Mouse (Mus musculus): ENCODE data around the gene Kcnn4.
A peak's percentile ranks its signal among the peaks of the same experiment; 100 is the strongest.
"Not testable (repeated sequence)": the region's sequence is repeated elsewhere in the genome, so short reads cannot be mapped to it uniquely, and the experiment has no call there.

Gene Kcnn4

GRCm38 (mm10) chr7:24391687-24392086, 21.6 kb downstream of the Kcnn4 start:
- DNase-seq (ENCODE audit: low spot score in 2 of 2) = no peak

GRCm38 (mm10) chr7:24394054-24394453, 24.0 kb downstream of the Kcnn4 start:
- DNase-seq (ENCODE audit: low spot score in 2 of 2) = no peak

- DNase-seq (ENCODE audit: low spot score in 2 of 2) = no peak
These were observed 24.6 kb downstream of the Kcnn4 start for GRCm38 (mm10) chr7:24394475-24395161.

- no peak for DNase-seq (ENCODE audit: low spot score in 2 of 2)
These were observed 26.8 kb downstream of the Kcnn4 start for GRCm38 (mm10) chr7:24396832-24397231.

GRCm38 (mm10) chr7:24398364-24398913, 28.4 kb downstream of the Kcnn4 start:
- no peak for DNase-seq (ENCODE audit: low spot score in 2 of 2)

- peak; percentile 94 to 97 for DNase-seq (ENCODE audit: low spot score in 2 of 2)
These were observed 29.4 kb downstream of the Kcnn4 start, which contains the start of gene Smg9 for GRCm38 (mm10) chr7:24399256-24400081. TSS of gene Smg9 (plus strand) at chr7:24399619.

GRCm38 (mm10) chr7:24400082-24400452, 30.0 kb downstream of the Kcnn4 start:
- DNase-seq (ENCODE audit: low spot score in 2 of 2) = no peak

- DNase-seq (ENCODE audit: low spot score in 2 of 2) = not testable (repeated sequence)
These were observed 30.4 kb downstream of the Kcnn4 start for GRCm38 (mm10) chr7:24400489-24400888.

GRCm38 (mm10) chr7:24402851-24403250, 32.8 kb downstream of the Kcnn4 start:
- DNase-seq (ENCODE audit: low spot score in 2 of 2) = no peak

GRCm38 (mm10) chr7:24405649-24406048, 35.6 kb downstream of the Kcnn4 start:
- no peak for DNase-seq (ENCODE audit: low spot score in 2 of 2)

- DNase-seq (ENCODE audit: low spot score in 2 of 2) = peak in 1 of 2 experiments; percentile 30
These were observed 36.7 kb downstream of the Kcnn4 start for GRCm38 (mm10) chr7:24406528-24407344.

GRCm38 (mm10) chr7:24408186-24408585, 38.1 kb downstream of the Kcnn4 start:
- no peak for DNase-seq (ENCODE audit: low spot score in 2 of 2)

GRCm38 (mm10) chr7:24410123-24410522, 40.1 kb downstream of the Kcnn4 start:
- no peak for DNase-seq (ENCODE audit: low spot score in 2 of 2)

- DNase-seq (ENCODE audit: low spot score in 2 of 2) = no peak
These were observed 40.8 kb downstream of the Kcnn4 start for GRCm38 (mm10) chr7:24410831-24411230.

- DNase-seq (ENCODE audit: low spot score in 2 of 2) = no peak
These were observed 43.6 kb downstream of the Kcnn4 start for GRCm38 (mm10) chr7:24413630-24414029.

- no peak for DNase-seq (ENCODE audit: low spot score in 2 of 2)
These were observed 45.2 kb downstream of the Kcnn4 start for GRCm38 (mm10) chr7:24415261-24415660.

GRCm38 (mm10) chr7:24419579-24419978, 49.5 kb downstream of the Kcnn4 start:
- no peak for DNase-seq (ENCODE audit: low spot score in 2 of 2)

- DNase-seq (ENCODE audit: low spot score in 2 of 2) = no peak
These were observed 51.6 kb downstream of the Kcnn4 start for GRCm38 (mm10) chr7:24421648-24422047.

- DNase-seq (ENCODE audit: low spot score in 2 of 2) = no peak
These were observed 52.2 kb downstream of the Kcnn4 start for GRCm38 (mm10) chr7:24422251-24422650.

GRCm38 (mm10) chr7:24423107-24423763, 53.2 kb downstream of the Kcnn4 start:
- DNase-seq (ENCODE audit: low spot score in 2 of 2) = no peak

All from right cerebral cortex, postnatal 36 days (tissue).